Mouse (Mus musculus) kidney, postnatal 14 days (tissue): ENCODE data around the gene Chga.

Experiments
- DNase-seq: peaks from one replicate; pipeline ENCODE4 v3.0.0; 2022; ENCODE audit warnings: mixed read lengths

Chga gene

GRCm38 (mm10) chr12:102565086-102565485 is 10.3 kb downstream of the Chga start:
- DNase-seq: no peak

GRCm38 (mm10) chr12:102566951-102567350 is 12.2 kb downstream of the Chga start:
- no peak for DNase-seq

- no peak for DNase-seq
These were observed 13.4 kb downstream of the Chga start for GRCm38 (mm10) chr12:102568219-102568618.

- no peak for DNase-seq
These were observed 15.3 kb downstream of the Chga start for GRCm38 (mm10) chr12:102570111-102570510.

GRCm38 (mm10) chr12:102570734-102571133 is 16.0 kb downstream of the Chga start:
- DNase-seq: no peak

GRCm38 (mm10) chr12:102571666-102572065 is 16.9 kb downstream of the Chga start:
- DNase-seq: no peak

- DNase-seq: no peak
These were observed 18.3 kb downstream of the Chga start for GRCm38 (mm10) chr12:102573036-102573435.

GRCm38 (mm10) chr12:102575541-102576329 is 21.0 kb downstream of the Chga start:
- peak; percentile 47 for DNase-seq

GRCm38 (mm10) chr12:102576659-102577398 is 22.1 kb downstream of the Chga start:
- DNase-seq: no peak

- peak; percentile 83 for DNase-seq
These were observed 24.3 kb downstream of the Chga start for GRCm38 (mm10) chr12:102579041-102579440.

- no peak for DNase-seq
These were observed 26.9 kb downstream of the Chga start for GRCm38 (mm10) chr12:102581579-102582196.

GRCm38 (mm10) chr12:102582441-102582840 is 27.7 kb downstream of the Chga start:
- no peak for DNase-seq

- no peak for DNase-seq
These were observed 30.6 kb downstream of the Chga start for GRCm38 (mm10) chr12:102585390-102585789.

- no peak for DNase-seq
These were observed 31.6 kb downstream of the Chga start for GRCm38 (mm10) chr12:102586286-102586881.

- no peak for DNase-seq
These were observed 32.3 kb downstream of the Chga start for GRCm38 (mm10) chr12:102587106-102587505.

- DNase-seq: no peak
These were observed 36.1 kb downstream of the Chga start for GRCm38 (mm10) chr12:102590711-102591360.

- DNase-seq: peak; percentile 59
These were observed 38.9 kb downstream of the Chga start for GRCm38 (mm10) chr12:102593699-102594098.

GRCm38 (mm10) chr12:102594627-102595026 is 39.9 kb downstream of the Chga start:
- no peak for DNase-seq

GRCm38 (mm10) chr12:102596410-102596809 is 41.6 kb downstream of the Chga start:
- no peak for DNase-seq

GRCm38 (mm10) chr12:102597466-102597865 is 42.7 kb downstream of the Chga start:
- DNase-seq: peak; percentile 83

- no peak for DNase-seq
These were observed 43.8 kb downstream of the Chga start for GRCm38 (mm10) chr12:102598535-102598934.

- DNase-seq: peak; percentile 84
These were observed 45.0 kb downstream of the Chga start for GRCm38 (mm10) chr12:102599801-102600200.

- DNase-seq: no peak
These were observed 45.6 kb downstream of the Chga start for GRCm38 (mm10) chr12:102600345-102600744.
